Mouse (Mus musculus) forebrain, embryonic 11.5 days (tissue): ENCODE measurements at regions not wholly inside any gene's neighbourhood (a gene's known extent, or its start where the extent isn't known, plus 50 kb on each side); places are given as distances from the start of the nearest gene placed in this dataset.

Experiments
- ATAC-seq: fragments of 200-750 bp; cut with Nextera tagmentation; replicated peaks from 2 replicates; pipeline ENCODE4 v1.8.0; 2017; ENCODE audit warnings: moderate TSS enrichment; ENCODE audit not compliant: low FRiP score
- DNase-seq: peaks from one replicate; pipeline ENCODE4 v3.0.0-alpha.2; 2017; ENCODE audit warnings: low spot score
- H3K27ac ChIP-seq: fragments of 300-500 bp; sonication (generic); 2 replicates; pipeline ENCODE4 v1.5.1; 2014; ENCODE audit warnings: low read depth, low read length
- H3K27me3 ChIP-seq: fragments of 300-500 bp; sonication (generic); 2 replicates; pipeline ENCODE4 v1.6.1; 2014; ENCODE audit warnings: mild to moderate bottlenecking, low read length, mixed read lengths; ENCODE audit not compliant: control insufficient read depth, insufficient read depth
- H3K36me3 ChIP-seq: fragments of 300-500 bp; sonication (generic); 2 replicates; pipeline ENCODE4 v1.6.1; 2014; ENCODE audit warnings: mild to moderate bottlenecking, low read length, moderate library complexity, mixed read lengths; ENCODE audit not compliant: control insufficient read depth, insufficient read depth
- H3K4me1 ChIP-seq: fragments of 300-500 bp; sonication (generic); replicated peaks from 2 replicates; pipeline ENCODE4 v1.6.1; 2014; ENCODE audit warnings: low read length, mixed read lengths; ENCODE audit not compliant: control insufficient read depth, insufficient read depth
- H3K4me2 ChIP-seq: fragments of 300-500 bp; sonication (generic); 2 replicates; pipeline ENCODE4 v1.6.1; 2014; ENCODE audit warnings: low read depth, mild to moderate bottlenecking, low read length, moderate library complexity, mixed read lengths; ENCODE audit not compliant: severe bottlenecking
- H3K4me3 ChIP-seq: fragments of 300-500 bp; sonication (generic); 2 replicates; pipeline ENCODE4 v1.5.1; 2014; ENCODE audit warnings: low read depth, low read length
- H3K9ac ChIP-seq: fragments of 300-500 bp; sonication (generic); 2 replicates; pipeline ENCODE4 v1.6.1; 2014; ENCODE audit warnings: low read length
- H3K9me3 ChIP-seq: fragments of 300-500 bp; sonication (generic); 2 replicates; pipeline ENCODE4 v1.6.1; 2016; ENCODE audit warnings: low read length, mixed read lengths; ENCODE audit not compliant: control insufficient read depth
- WGBS: fragments of 180-500 bp; shearing (Covaris S2); extraction: QIAGEN DNeasy Blood & Tissue Kit; methylation state at CpG from one replicate; pipeline ENCODE4 v1.1.7; 2014; 5-methylcytosine and 5-hydroxymethylcytosine counted together

DNA sequence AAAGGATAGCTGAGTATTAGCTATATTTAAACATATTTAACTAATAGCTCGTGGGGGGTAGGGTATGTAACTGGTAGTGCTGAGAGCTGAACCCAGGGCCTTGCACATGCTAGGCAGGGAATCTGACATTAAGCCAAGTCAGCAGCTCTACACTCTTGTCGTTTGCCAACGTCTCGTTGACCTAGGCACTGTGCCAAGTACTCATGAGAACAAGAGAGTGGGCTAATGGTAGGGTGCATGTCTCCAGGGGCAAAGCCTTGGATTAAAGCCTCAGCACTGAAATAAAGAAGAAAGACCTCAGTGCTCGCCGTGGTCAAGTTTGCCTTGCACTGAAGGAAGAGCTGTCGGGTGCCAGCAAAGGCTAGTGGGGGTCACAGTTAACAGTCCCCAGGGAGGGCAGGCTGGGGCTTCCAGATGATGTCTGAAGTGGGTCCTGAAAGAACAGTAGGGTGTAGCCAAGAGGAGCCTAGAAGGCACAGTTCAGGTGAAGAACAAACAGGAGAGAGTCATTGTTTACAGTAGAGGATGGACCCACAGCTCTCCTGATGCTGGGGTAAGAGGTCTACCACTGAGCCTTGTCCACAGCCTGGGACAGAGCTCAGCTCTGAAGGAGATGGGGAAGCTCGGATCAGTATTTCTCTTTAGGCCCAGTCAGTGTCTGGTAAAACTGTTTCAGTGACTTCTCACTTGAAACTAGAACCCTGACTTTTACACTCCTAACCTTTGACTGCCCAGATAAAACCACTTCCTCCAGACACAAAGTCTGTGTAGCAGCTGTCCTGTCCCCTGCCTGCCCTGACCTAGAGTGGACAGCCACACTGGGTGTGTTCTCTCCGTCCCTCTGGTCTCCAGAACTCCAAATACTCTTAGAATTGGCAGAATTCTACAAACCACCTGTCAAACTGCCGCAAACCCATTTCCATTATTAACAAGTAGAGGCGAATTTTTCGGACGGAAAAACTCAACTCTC, 121.7 kb upstream of the Jarid2 start:
- H3K27ac ChIP-seq: no peak overlapping the region
- H3K9ac ChIP-seq: no peak overlapping the region
- no peaks in the 10 kb centered on the region for H3K27me3 ChIP-seq
- peak; percentile 26 for DNase-seq
- no peaks in the 10 kb centered on the region for H3K36me3 ChIP-seq
- no peak for ATAC-seq
- no peaks in the 10 kb centered on the region for H3K9me3 ChIP-seq
- WGBS: 89% methylated on average over 13 of the region's 13 CpGs
- no peak overlapping the region for H3K4me2 ChIP-seq
- H3K4me3 ChIP-seq: no peak overlapping the region
- H3K4me1 ChIP-seq: no peaks in the 10 kb centered on the region

DNA sequence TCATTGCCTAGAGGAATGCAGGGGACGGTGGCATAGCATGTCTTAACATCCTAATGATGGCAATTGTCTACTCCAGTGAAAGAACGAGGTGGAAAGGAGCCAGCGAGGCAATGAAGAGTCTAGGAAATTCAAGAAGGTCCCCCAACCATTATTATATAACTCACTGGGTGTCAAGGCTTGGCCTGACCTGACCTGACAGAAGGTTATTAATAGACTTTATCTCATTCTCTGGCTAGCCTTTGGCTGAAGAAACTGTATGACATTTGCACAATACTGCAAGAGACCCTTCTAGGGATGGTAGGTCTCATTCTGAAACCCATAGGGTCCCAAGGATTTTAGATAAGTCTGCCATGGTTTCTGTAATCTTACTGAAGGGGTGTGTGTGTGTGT, 121.0 kb upstream of the Jarid2 start:
- H3K4me2 ChIP-seq: no peak overlapping the region
- ATAC-seq (no peak), DNase-seq (peak; percentile 19)
- no peaks in the 10 kb centered on the region for H3K4me1 ChIP-seq
- no peaks in the 10 kb centered on the region for H3K36me3 ChIP-seq
- 86% methylated on average over 3 of the region's 3 CpGs for WGBS
- H3K9ac ChIP-seq: no peak overlapping the region
- H3K27ac ChIP-seq: no peak overlapping the region
- no peaks in the 10 kb centered on the region for H3K9me3 ChIP-seq
- H3K27me3 ChIP-seq: no peaks in the 10 kb centered on the region
- no peak overlapping the region for H3K4me3 ChIP-seq

DNA sequence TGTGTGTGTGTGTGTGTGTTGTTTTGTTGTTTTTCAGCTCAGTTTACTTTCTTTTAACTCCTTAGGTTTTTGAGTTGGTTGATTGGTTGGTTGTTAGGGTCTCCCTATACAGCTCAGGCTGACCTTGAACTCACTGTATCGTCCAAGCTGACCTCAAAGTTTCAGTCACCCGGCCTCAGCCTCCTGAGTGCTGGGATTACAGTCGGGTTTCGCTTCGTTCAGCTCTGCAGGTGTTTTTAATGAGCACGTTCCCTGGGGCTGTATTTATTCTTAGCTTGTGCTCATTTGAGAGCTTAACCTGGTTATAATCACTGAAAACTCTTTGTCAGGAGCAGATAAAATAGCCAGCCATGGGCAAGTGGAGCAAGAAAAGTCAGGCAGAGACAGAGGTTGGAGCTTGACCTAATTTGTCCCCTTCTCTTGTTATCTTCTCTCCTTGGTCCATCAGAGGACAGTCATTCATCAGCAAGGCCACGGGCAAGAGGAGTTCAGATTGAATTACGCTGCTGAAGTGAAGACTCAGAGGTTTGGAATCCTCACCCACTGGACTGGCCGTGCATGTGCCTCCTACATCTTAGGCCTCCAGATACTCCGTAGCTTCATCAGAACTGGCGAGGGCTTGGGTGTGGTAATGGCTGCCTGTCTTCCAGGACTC, 120.5 kb upstream of the Jarid2 start:
- Histone ChIP-seq H3K4me3 (no peak overlapping the region), H3K9me3 (no peaks in the 10 kb centered on the region), H3K9ac (no peak overlapping the region), H3K4me2 (no peak overlapping the region), H3K4me1 (no peaks in the 10 kb centered on the region), H3K27me3 (no peaks in the 10 kb centered on the region), H3K27ac (no peak overlapping the region), H3K36me3 (no peaks in the 10 kb centered on the region)
- ATAC-seq: no peak
- peak; percentile 40 for DNase-seq
- WGBS: 61% methylated on average over 11 of the region's 11 CpGs

DNA sequence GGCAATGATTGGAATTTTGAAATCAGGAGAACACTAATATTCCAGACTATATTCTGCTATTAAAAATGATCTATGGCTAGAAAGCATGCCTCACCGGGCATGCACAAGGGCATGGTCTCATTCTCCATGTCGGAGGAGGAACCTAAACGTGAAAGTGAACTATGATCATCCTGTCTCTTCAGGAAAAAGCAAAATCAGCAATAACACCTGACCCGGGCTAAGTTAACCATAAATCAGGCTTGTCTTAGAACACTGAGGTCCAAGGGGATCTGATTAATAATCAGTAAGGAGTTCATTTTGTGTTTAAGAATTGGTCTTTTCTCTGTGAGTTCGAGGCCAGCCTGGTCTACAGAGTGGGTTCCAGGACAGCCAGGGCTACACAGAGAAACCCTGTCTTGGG, 119.7 kb upstream of the Jarid2 start:
- no peak overlapping the region for H3K4me2 ChIP-seq
- H3K9me3 ChIP-seq: no peaks in the 10 kb centered on the region
- H3K27ac ChIP-seq: no peak overlapping the region
- H3K4me3 ChIP-seq: no peak overlapping the region
- DNase-seq: peak; percentile 8
- no peaks in the 10 kb centered on the region for H3K4me1 ChIP-seq
- ATAC-seq: no peak
- no peak overlapping the region for H3K9ac ChIP-seq
- H3K36me3 ChIP-seq: no peaks in the 10 kb centered on the region
- H3K27me3 ChIP-seq: no peaks in the 10 kb centered on the region
- 90% methylated on average over 5 of the region's 5 CpGs for WGBS

DNA sequence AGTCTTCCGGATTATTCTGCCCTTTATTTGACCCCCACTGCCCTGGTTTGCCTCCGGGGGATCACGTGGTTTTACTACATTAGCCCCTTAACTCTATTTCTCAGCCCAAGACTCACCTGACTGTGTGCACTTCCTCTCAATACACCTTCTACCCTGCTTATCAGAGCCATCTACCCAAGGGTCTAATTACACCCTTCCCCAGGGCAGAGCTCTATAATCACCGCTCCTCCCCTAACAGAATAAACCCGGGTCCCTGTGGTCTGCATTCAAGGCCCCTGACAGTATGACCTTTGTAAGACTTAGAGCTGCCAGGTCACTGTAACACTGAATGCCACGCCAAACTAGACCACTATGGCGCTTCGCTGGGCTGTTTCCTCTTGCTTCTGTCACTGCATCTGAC, 113.6 kb upstream of the Jarid2 start:
- Histone ChIP-seq H3K4me3 (no peak overlapping the region), H3K9me3 (no peaks in the 10 kb centered on the region), H3K27me3 (no peaks in the 10 kb centered on the region), H3K36me3 (no peaks in the 10 kb centered on the region), H3K4me1 (no peaks in the 10 kb centered on the region), H3K27ac (no peak overlapping the region), H3K9ac (no peak overlapping the region), H3K4me2 (no peak overlapping the region)
- peak; percentile 19 for DNase-seq
- WGBS: 77% methylated on average over 8 of the region's 8 CpGs
- ATAC-seq: no peak

DNA sequence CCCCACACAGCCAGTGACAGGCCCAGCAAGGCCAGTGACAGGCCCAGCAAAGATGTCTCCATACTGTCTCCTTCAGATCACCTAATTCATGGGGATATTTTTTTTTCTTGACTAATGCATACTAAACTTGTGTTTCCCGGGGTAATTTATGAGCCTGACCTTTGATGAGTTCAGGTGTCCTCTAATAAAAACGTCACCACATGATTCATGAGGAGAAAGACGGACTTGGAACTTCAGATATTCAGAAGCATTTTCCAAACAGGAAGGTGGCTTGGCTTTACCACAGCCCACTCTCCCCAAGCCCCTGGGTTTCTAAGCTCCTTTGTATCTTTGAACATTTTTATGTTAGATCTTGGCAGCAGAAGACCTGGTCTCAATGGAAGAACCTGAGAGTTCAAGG, 110.9 kb upstream of the Jarid2 start:
- Histone ChIP-seq H3K27ac (no peak overlapping the region), H3K9ac (no peak overlapping the region), H3K4me3 (no peak overlapping the region), H3K4me1 (no peaks in the 10 kb centered on the region; the same call in 1 of the 2 replicates), H3K36me3 (no peaks in the 10 kb centered on the region), H3K9me3 (no peaks in the 10 kb centered on the region), H3K27me3 (no peaks in the 10 kb centered on the region), H3K4me2 (no peak overlapping the region)
- ATAC-seq (no peak), DNase-seq (peak; percentile 8)
- WGBS: 87% methylated on average over 3 of the region's 3 CpGs

DNA sequence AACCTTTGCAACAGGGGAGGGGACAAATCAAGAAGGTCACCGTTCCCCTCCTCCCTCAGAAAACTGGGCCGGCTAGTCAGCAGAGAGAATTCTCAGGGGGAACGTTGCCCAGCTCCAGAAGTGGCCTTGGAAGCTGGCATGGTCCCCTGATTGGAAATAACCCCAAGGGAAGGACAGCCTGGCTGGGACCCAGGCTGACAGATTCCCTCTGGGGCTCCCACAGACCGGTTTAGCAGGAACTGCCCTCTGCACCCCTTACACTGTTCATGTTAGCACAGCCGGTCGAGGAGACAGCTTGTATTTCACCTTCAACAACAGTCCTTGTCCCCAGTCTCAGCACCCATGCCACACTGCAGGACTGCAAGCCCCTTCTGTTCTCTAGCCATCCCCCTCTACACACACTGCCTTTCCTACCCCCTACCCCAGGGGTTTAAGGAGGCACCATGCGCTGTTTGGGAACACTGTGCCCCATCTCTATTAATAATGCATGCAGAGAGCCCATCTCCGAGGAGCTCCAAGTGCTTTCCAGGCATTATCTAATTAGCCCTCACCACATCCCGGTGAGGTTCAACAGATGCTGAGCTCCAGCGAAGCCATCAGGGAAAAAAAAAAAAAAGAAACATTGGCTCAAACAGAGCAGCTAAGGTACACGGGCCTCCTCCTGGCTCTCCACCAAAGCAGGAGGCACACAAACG, 106.5 kb upstream of the Jarid2 start:
- Histone ChIP-seq H3K4me1 (no peaks in the 10 kb centered on the region; the same call in 1 of the 2 replicates), H3K27ac (no peak overlapping the region), H3K36me3 (no peaks in the 10 kb centered on the region), H3K4me3 (no peak overlapping the region), H3K9ac (no peak overlapping the region), H3K9me3 (no peaks in the 10 kb centered on the region), H3K4me2 (no peak overlapping the region), H3K27me3 (no peaks in the 10 kb centered on the region)
- WGBS: 47% methylated on average over 12 of the region's 12 CpGs
- DNase-seq (no peak), ATAC-seq (no peak)

DNA sequence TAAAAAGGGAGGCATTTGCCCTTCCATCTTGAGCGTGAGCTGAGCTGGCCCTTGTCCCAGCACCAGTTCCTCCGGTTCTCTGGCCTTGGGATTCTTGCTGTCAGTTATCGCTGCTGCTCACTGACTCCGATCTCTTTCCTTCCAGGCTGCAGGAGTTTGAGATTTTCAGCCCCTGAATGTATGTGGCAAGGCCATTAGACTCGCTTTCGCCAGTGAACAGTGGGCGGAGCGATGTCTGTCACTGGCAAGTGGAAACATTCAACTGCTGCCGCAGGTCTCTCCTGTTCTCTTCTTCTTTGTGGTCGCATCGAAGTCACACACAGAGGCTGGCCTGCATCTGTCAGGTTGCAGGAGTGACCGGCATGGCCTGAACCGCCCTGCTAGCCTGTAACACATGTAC, 104.6 kb upstream of the Jarid2 start:
- Histone ChIP-seq H3K27ac (no peak overlapping the region), H3K4me2 (no peak overlapping the region), H3K4me3 (no peak overlapping the region), H3K9me3 (no peaks in the 10 kb centered on the region), H3K27me3 (no peaks in the 10 kb centered on the region), H3K36me3 (no peaks in the 10 kb centered on the region), H3K9ac (no peak overlapping the region), H3K4me1 (no peaks in the 10 kb centered on the region; the same call in 1 of the 2 replicates)
- 55% methylated on average over 13 of the region's 13 CpGs for WGBS
- ATAC-seq: no peak
- no peak for DNase-seq
